Mouse (Mus musculus) megakaryocyte-erythroid progenitor cell, adult 5-6 weeks (primary cell): ENCODE data around the gene Suclg2. TPM values are rescaled to one million over a fixed set of nuclear protein-coding genes. Genes with fewer than 3 reads are reported as not detected.

Experiments
- ATAC-seq: replicated peaks from 2 replicates; pipeline ENCODE4 v1.8.0; 2016; ENCODE audit warnings: mild to moderate bottlenecking, inconsistent platforms; ENCODE audit not compliant: severe bottlenecking, poor library complexity, low FRiP score, low TSS enrichment
- total RNA-seq, 2 experiments: library from RNA; stranded (forward) in 1 of 2; stranded (reverse) in 1 of 2; fragments of 200-1000, 215-1000 nt in 1 of 2; fragments of >200 nt in 1 of 2; fragmentation: Nextera tagmentation in 1 of 2; gene quantifications; 2 replicates each; pipeline ENCODE4 v1.2.3; 2014 to 2017

Suclg2 gene
- total RNA-seq, 2 experiments from 2014 or later, result 54.7 to 103 TPM

- ATAC-seq, result no peak
Measured at GRCm38 (mm10) chr6:95701786-95702185, 16.8 kb downstream of the Suclg2 start.

- no peak for ATAC-seq
Measured at GRCm38 (mm10) chr6:95700981-95701610, 17.5 kb downstream of the Suclg2 start.

GRCm38 (mm10) chr6:95700191-95700590, 18.4 kb downstream of the Suclg2 start:
- no peak for ATAC-seq

- no peak for ATAC-seq
Measured at GRCm38 (mm10) chr6:95699326-95699725, 19.3 kb downstream of the Suclg2 start.

GRCm38 (mm10) chr6:95698536-95699162, 20.0 kb downstream of the Suclg2 start:
- ATAC-seq, result no peak

- ATAC-seq, result no peak
Measured at GRCm38 (mm10) chr6:95694910-95695309, 23.7 kb downstream of the Suclg2 start.

- 0 out of 2 replicates have a peak, but pooled peaks have one; percentile 61 for ATAC-seq
Measured at GRCm38 (mm10) chr6:95685242-95685641, 33.4 kb downstream of the Suclg2 start.

GRCm38 (mm10) chr6:95679718-95680117, 38.9 kb downstream of the Suclg2 start:
- ATAC-seq, result no peak

- no peak for ATAC-seq
Measured at GRCm38 (mm10) chr6:95679261-95679660, 39.3 kb downstream of the Suclg2 start.

- no peak for ATAC-seq
Measured at GRCm38 (mm10) chr6:95676951-95677350, 41.6 kb downstream of the Suclg2 start.

- ATAC-seq, result no peak
Measured at GRCm38 (mm10) chr6:95676439-95676838, 42.2 kb downstream of the Suclg2 start.

GRCm38 (mm10) chr6:95675059-95675705, 43.4 kb downstream of the Suclg2 start:
- no peak for ATAC-seq

GRCm38 (mm10) chr6:95674651-95675050, 43.9 kb downstream of the Suclg2 start:
- ATAC-seq, result no peak

- peak; percentile 88 for ATAC-seq
Measured at GRCm38 (mm10) chr6:95669335-95669729, 49.3 kb downstream of the Suclg2 start.

GRCm38 (mm10) chr6:95668629-95669334, 49.8 kb downstream of the Suclg2 start:
- ATAC-seq, result no peak

GRCm38 (mm10) chr6:95657671-95658070, 60.9 kb downstream of the Suclg2 start:
- ATAC-seq, result no peak

- no peak for ATAC-seq
Measured at GRCm38 (mm10) chr6:95653662-95654061, 64.9 kb downstream of the Suclg2 start.

GRCm38 (mm10) chr6:95652774-95653173, 65.8 kb downstream of the Suclg2 start:
- ATAC-seq, result no peak

GRCm38 (mm10) chr6:95651391-95651876, 67.2 kb downstream of the Suclg2 start:
- ATAC-seq, result no peak

- no peak for ATAC-seq
Measured at GRCm38 (mm10) chr6:95650082-95650722, 68.4 kb downstream of the Suclg2 start.
